Mouse (Mus musculus) ES-E14 (cell line): Measurements from ENCODE around the gene Grin2b. TPM values are rescaled to one million over a fixed set of nuclear protein-coding genes. Genes with fewer than 3 reads are reported as not detected.

Experiments
- DNase-seq: peaks from one replicate; pipeline ENCODE4 v3.0.0-alpha.2; 2013; ENCODE audit warnings: low read depth, low spot score
- H3K27ac ChIP-seq: 2 replicates; pipeline ENCODE4 v1.5.1; 2012; ENCODE audit warnings: low read depth, mild to moderate bottlenecking, low read length, moderate library complexity, mixed read lengths; ENCODE audit not compliant: poor library complexity, insufficient read depth, severe bottlenecking
- H3K36me3 ChIP-seq: 2 replicates; pipeline ENCODE4 v1.6.1; 2012; ENCODE audit warnings: mild to moderate bottlenecking, low read length, moderate library complexity, mixed read lengths; ENCODE audit not compliant: control insufficient read depth, poor library complexity, insufficient read depth, severe bottlenecking
- H3K4me1 ChIP-seq, 2 experiments: fragments of 150-350 bp in 1 of 2; sonication (generic) in 1 of 2; 2 replicates each; pipeline ENCODE4 v1.6.1; 2012; ENCODE audit warnings: low read length in 2 of 2, mild to moderate bottlenecking in 1 of 2, mixed read lengths in 1 of 2; ENCODE audit not compliant: control insufficient read depth in 2 of 2, insufficient read depth in 2 of 2, poor library complexity in 1 of 2
- H3K4me3 ChIP-seq, 2 experiments: fragments of 150-350 bp in 1 of 2; sonication (generic) in 1 of 2; 2 replicates each; pipeline ENCODE4 v1.5.1; 2012; ENCODE audit warnings: low read length in 2 of 2, low read depth in 1 of 2, mild to moderate bottlenecking in 1 of 2, mixed read lengths in 1 of 2; ENCODE audit not compliant: insufficient read depth in 1 of 2, poor library complexity in 1 of 2, severe bottlenecking in 1 of 2
- H3K9ac ChIP-seq: 2 replicates; pipeline ENCODE4 v1.6.1; 2012; ENCODE audit warnings: low read depth, mild to moderate bottlenecking, low read length, mixed read lengths; ENCODE audit not compliant: poor library complexity, insufficient read depth, severe bottlenecking
- H3K9me3 ChIP-seq: fragments of 150-350 bp; sonication (generic); 2 replicates; pipeline ENCODE4 v1.6.1; 2012; ENCODE audit warnings: low read depth, mild to moderate bottlenecking, low read length; ENCODE audit not compliant: control insufficient read depth, insufficient read depth
- CHD2 ChIP-seq: IDR thresholded peaks from 2 replicates; pipeline ENCODE4 v1.6.1; 2014; ENCODE audit warnings: mild to moderate bottlenecking, low read depth, low read length, inconsistent platforms
- HCFC1 ChIP-seq: IDR thresholded peaks from 2 replicates; pipeline ENCODE4 v1.6.1; 2012; ENCODE audit warnings: low read length, inconsistent platforms, borderline replicate concordance; ENCODE audit not compliant: insufficient read depth
- MAFK ChIP-seq: IDR thresholded peaks from 2 replicates; pipeline ENCODE4 v1.6.1; 2014; ENCODE audit warnings: mild to moderate bottlenecking, low read depth, low read length, inconsistent platforms; ENCODE audit not compliant: insufficient read depth
- ZC3H11A ChIP-seq: IDR thresholded peaks from 2 replicates; pipeline ENCODE4 v1.6.1; 2012; ENCODE audit warnings: low read depth, mild to moderate bottlenecking, inconsistent platforms, low read length, borderline replicate concordance
- ZNF384 ChIP-seq: IDR thresholded peaks from 2 replicates; pipeline ENCODE4 v1.6.1; 2012; ENCODE audit warnings: low read depth, low read length, inconsistent platforms
- in situ Hi-C, 2 experiments: fragments of 600-800 bp; cut with MboI; formaldehyde crosslinking; loops; one replicate each; pipeline ENCODE4 v1.15.1; 2025; ENCODE audit warnings: low sequenced_read_pairs in 2 of 2, inconsistent platforms in 1 of 2; ENCODE audit not compliant: unreplicated experiment in 2 of 2
- total RNA-seq: library from RNA; depleted of rRNA; stranded (reverse); fragments of 300-350 nt; gene quantifications from 2 replicates; pipeline ENCODE4 v1.2.3, GENCODE M21; 2012

Gene Grin2b
- total RNA-seq, 1 experiment, result 1.2 TPM

- TF ChIP-seq CHD2 (no peak), ZC3H11A (no peak), MAFK (no peak), HCFC1 (no peak), ZNF384 (no peak)
- no peak for DNase-seq
- in situ Hi-C loops, result no loop called here
- H3K4me3 ChIP-seq, result no peak overlapping the region
- H3K27ac ChIP-seq, result no peak overlapping the region
- no peaks in the 10 kb centered on the region for H3K9me3 ChIP-seq
- H3K36me3 ChIP-seq, result no peaks in the 10 kb centered on the region
- H3K9ac ChIP-seq, result no peak overlapping the region
- H3K4me1 ChIP-seq, result no peaks in the 10 kb centered on the region
Measured at GRCm38 (mm10) chr6:135993378-135993777, 179.9 kb downstream of the Grin2b start.

GRCm38 (mm10) chr6:135976106-135976505 is 197.2 kb downstream of the Grin2b start:
- Histone ChIP-seq H3K27ac (no peak overlapping the region), H3K4me1 (no peaks in the 10 kb centered on the region), H3K4me3 (no peak overlapping the region), H3K36me3 (no peaks in the 10 kb centered on the region), H3K9me3 (no peaks in the 10 kb centered on the region), H3K9ac (no peak overlapping the region)
- no peak for DNase-seq
- in situ Hi-C loops, result no loop called here
- TF ChIP-seq ZC3H11A (no peak), CHD2 (no peak), ZNF384 (no peak), HCFC1 (no peak), MAFK (no peak)

- Histone ChIP-seq H3K4me1 (no peaks in the 10 kb centered on the region), H3K27ac (no peak overlapping the region), H3K9ac (no peak overlapping the region), H3K36me3 (no peaks in the 10 kb centered on the region), H3K4me3 (no peak overlapping the region), H3K9me3 (no peaks in the 10 kb centered on the region)
- no peak for TF ChIP-seq HCFC1
- TF ChIP-seq ZNF384, result no peak
- no peak for TF ChIP-seq ZC3H11A
- no peak for TF ChIP-seq MAFK
- TF ChIP-seq CHD2, result no peak
- in situ Hi-C loops, result no loop called here
- DNase-seq, result no peak
Measured at GRCm38 (mm10) chr6:135972481-135972880, 200.8 kb downstream of the Grin2b start.

GRCm38 (mm10) chr6:135971481-135971880 is 201.8 kb downstream of the Grin2b start:
- Histone ChIP-seq H3K9me3 (no peaks in the 10 kb centered on the region), H3K36me3 (no peaks in the 10 kb centered on the region), H3K27ac (no peak overlapping the region), H3K4me3 (no peak overlapping the region), H3K9ac (no peak overlapping the region), H3K4me1 (no peaks in the 10 kb centered on the region)
- DNase-seq, result no peak
- TF ChIP-seq CHD2 (no peak), ZC3H11A (no peak), HCFC1 (no peak), MAFK (no peak), ZNF384 (no peak)
- in situ Hi-C loops, result no loop called here

GRCm38 (mm10) chr6:135970716-135971318 is 202.5 kb downstream of the Grin2b start:
- no peak for DNase-seq
- no peak overlapping the region for H3K4me3 ChIP-seq
- no peaks in the 10 kb centered on the region for H3K36me3 ChIP-seq
- in situ Hi-C loops, result no loop called here
- H3K9me3 ChIP-seq, result no peaks in the 10 kb centered on the region
- no peak for TF ChIP-seq MAFK
- no peak for TF ChIP-seq CHD2
- TF ChIP-seq ZNF384, result no peak
- TF ChIP-seq ZC3H11A, result no peak
- H3K9ac ChIP-seq, result no peak overlapping the region
- no peak overlapping the region for H3K27ac ChIP-seq
- no peaks in the 10 kb centered on the region for H3K4me1 ChIP-seq
